Mouse (Mus musculus) liver, postnatal 0 days (tissue): ENCODE results near the gene Lsr.

Source experiments
- CTCF ChIP-seq: sonication (generic); IDR thresholded peaks from 2 replicates; pipeline ENCODE4 v1.5.1; 2016; ENCODE audit warnings: antibody characterized with exemption, low read depth
- EP300 ChIP-seq: IDR thresholded peaks from 2 replicates; pipeline ENCODE4 v1.6.1; 2016; ENCODE audit warnings: antibody characterized with exemption, low read depth, mild to moderate bottlenecking

DNA sequence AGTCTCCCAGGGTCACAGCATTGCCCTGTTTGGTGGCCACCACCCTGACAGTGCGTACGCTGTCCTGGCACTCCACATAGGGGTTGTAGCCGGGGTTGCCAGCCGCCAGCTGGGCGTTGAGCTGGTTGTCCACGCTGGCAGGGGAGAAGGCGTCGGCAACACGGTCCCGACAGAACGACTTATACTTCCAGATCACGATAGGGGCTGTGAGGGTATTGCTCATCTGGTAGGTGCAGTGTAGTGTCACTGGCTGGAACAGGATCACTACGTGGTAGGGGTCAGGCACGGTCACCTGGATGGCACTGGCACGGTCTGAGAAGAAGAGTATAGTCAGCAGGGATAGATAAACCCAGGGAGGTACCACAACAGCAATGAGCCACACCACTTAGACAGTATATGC, 1.4 kb downstream of the Lsr start:
- TF ChIP-seq CTCF, result no peak
- TF ChIP-seq EP300, result no peak
